Mouse (Mus musculus) fibroblast of lung, adult 2 months (primary cell): ENCODE measurements around the gene Lin7c.

Experiments used
- DNase-seq: peaks from one replicate; pipeline ENCODE4 v3.0.0-alpha.2; 2011; ENCODE audit warnings: low read depth

The Lin7c gene

DNA sequence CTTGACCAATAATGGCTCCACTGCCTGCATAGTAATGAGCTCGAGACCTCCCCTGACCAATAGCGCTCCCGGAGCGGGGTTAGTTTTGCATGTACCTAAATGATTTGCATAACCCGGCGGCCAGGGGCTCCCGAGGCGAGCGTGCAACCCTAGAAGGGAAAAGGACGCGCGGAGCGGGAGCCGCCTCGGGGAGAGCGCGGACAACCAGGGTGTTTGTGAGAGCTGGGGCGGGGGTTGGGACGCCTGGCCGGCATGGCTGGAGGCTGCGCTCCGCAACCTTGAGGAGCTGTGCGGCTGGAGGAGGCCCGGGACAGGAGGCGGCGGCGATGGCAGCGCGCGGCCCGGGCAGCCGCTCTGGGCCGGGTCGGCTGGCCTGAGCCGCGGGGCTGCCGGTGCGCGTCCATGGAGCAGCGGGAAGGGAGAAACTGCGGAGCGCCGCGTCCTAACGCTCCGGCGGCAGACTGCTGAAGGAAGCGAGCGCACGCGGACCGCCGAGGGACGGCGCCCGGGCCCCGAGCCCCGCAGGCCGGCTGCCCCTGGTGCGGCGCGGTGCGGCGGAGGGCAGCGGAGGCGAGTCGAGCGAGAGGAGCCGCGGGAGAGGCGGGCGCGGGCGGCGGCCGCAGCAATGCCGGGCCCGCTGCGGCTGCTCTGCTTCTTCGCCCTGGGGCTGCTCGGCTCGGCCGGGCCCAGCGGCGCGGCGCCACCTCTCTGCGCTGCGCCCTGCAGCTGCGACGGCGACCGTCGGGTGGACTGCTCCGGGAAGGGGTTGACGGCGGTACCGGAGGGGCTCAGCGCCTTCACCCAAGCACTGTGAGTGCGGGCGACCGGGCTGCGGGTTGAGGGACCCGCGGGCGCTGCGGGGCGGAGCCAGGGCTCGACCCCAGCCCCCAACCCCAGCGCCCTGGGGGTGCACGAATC lies 27.1 kb downstream of the Lin7c start, which contains the start of gene Lgr4:
TSS of gene Lgr4 (plus strand) at position 152 of the 918 bp plus-strand sequence.
- peak; percentile 91 for DNase-seq

DNA sequence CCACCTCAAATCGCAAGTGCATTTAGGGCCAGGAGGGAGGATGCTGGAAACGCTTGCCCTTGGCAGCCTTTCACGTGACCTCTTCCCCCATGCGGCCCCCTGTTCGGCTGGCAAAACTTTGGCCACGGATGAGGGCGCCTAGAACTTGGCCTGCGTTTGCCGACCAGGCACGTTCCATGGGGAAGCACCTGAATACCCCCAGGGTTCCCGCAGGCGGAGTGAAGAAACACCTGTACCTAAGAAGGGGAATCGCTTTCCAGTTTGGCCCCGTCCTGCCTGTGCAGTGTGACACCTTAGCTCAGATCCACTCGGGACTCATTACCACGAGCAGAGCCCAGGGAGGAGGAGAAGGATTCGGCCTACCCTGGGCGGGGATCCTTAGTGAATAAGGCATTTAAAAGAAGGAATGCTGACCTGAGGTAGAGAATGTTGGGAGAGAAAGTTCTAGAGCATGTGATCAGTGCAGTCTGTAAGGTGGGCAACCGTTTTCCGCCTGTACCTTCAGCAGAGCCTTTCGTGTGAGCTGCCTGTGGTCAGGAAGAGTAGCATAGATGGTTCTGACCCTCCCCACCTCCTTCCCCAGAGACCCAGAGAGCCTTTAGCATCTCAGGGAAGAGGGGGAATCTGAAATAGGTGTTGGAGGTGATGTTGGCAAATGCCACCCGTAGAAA lies 28.1 kb downstream of the Lin7c start:
- no peak for DNase-seq

DNA sequence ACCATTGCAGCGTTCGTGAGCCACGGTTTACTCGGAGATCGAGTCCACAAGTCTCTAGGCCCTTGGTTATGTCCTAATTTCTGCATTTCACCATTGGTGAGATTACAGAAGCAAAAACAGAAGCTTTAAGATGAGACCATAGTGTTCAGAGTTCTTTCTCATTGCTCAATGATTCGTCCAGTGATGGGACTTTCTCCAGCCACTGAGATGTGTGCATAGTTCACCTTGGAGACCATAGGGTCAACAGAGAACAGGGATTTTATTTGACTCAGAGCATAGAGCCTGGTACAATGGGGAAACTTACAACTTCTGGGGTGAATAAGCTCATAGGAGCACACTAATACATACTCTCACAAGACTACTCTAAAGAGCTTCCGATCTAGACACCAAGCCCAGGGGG lies 29.8 kb downstream of the Lin7c start:
- DNase-seq, result no peak

DNA sequence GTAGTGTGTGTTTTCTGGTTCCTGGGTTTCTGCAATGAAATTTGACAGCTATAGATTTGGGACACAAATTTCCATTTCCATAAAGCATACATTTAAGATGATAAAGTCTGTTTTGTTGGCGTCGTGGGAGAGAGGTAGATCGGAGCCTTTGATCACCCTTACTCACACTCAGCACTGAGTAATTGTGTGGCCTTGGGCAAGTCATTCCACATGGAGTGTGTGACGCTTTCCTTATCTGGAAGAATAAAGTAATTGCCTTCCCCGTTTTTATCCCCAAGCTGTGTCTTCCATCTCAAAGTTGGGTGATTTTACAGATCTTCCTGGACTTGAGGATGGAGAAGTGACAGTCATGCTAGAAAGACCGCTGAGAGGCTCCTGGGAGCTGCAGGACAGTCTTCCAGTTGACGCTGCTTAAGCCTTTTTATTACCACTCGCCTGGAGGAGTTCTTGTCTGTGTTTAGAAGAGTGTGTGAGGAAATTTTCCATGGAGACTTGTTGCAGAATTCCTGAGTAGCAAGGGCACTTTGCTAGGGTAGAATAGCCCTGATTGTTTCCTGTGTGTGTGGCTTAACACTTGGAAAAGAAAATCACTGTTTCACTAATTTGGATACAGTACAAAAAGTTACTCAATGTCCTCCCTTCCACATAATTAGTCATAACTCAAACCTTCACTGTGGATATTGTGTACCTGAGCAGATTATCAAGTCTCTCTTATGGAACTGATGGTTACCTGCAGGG lies 30.8 kb downstream of the Lin7c start:
- no peak for DNase-seq

DNA sequence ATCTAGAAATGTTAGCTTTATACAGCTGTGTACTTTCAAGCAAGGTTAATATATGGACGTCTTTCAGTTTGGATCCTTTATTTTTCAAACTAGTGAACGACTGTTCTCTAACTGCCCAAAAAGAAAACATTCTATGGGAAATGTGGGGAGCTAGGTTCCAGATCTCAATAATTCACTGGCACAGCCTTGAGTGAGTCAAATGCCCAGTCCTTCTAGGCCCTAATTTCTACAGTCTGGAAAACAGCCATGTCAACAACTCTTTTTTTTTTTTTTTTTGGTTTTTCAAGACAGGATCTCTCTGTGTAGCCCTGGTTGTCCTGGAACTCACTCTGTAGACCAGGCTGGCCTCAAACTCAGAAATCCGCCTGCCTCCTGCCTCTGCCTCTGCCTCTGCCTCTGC lies 31.7 kb downstream of the Lin7c start:
- DNase-seq, result no peak

DNA sequence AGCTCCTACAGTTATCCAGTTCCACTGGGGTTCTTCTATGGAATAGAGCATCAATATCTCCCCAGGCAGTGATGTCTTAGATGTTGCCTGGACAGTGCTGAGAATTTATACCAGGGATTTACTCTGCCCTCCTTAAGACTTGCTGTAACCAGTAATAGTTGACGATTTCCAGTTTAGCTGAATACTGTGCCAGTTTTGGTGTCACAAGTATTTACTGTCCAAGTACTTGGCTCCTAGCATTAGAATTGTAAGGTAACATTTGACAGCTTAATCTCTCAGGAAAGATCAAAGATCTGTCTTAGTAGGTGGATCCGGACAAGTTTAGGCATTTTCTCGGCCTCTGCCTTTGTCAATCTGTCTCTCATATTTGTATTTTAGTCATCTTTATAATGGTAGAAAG lies 32.4 kb downstream of the Lin7c start:
- DNase-seq, result no peak

DNA sequence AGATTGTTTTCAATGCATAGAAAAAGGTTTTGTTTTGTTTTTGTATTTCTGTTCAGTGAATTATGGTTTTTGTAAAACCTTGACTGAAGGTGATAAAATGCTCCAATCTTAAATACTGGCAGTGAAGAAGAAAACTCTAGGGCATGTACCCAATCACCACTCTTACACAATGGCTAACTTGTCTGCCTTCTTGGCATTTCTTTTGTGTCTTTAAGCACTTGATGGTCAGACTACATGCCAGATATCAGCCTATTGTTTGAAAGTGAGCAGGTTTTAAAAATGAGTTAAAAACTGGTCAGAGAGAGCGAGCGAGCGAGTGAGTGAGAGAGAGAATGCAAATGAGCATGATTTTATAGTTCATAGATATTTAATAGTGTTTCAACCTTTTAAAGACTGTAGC lies 33.3 kb downstream of the Lin7c start:
- no peak for DNase-seq

DNA sequence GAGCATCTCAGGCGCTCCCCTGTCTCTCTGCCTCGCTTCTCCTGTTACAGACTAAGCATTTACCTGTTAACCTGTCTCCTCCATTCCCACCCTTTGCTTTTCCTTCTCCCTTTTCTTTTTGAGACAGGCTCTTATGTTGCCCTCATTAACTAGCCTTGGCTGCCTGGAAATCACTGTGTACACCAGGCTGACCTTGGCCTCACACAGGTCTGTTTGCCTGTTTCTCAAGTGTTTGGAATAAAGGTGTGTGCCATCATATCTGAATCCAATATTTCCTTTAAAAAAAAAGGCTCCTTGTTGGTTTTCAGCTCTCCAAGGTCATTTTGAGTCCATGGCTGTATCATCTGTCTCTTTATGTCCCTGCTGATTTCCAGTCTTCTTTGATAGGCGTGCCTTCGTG lies 36.3 kb downstream of the Lin7c start:
- no peak for DNase-seq

DNA sequence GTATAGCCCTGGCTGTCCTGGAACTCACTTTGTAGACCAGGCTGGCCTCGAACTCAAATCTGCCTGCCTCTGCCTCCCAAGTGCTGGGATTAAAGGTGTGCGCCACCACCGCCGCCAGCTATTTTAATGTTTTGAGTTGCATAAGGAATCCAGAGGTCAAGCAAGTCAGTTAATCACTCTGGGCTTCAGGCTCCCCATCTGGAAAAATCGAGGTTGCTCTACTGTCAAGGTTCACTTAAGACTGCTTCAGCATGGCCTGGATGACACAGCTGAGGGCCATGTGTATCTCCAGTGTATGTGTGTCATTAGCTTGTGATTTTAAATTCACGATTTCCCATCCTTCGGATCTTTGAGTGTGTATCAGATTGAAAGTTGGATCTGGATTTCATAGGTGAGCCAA lies 36.8 kb downstream of the Lin7c start:
- no peak for DNase-seq

DNA sequence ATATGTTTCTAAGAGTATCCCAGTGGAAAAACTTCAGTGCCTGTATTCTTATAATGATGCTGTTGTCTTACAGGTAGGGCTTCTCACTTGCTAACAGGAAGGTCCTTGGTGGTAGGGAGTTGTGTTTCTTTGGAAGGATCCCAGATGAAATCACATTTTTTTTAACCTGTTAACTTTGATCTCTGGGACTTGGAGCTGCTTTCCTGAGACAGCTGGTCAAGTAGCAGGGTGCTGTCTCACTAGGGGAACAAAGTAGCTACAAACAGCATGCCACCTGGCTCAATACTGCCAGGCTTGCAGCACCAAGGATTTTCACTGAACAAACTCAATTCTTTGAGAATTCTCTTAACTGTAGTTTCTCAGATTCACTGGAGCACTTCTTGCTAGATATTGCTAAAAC lies 37.2 kb downstream of the Lin7c start:
- no peak for DNase-seq

DNA sequence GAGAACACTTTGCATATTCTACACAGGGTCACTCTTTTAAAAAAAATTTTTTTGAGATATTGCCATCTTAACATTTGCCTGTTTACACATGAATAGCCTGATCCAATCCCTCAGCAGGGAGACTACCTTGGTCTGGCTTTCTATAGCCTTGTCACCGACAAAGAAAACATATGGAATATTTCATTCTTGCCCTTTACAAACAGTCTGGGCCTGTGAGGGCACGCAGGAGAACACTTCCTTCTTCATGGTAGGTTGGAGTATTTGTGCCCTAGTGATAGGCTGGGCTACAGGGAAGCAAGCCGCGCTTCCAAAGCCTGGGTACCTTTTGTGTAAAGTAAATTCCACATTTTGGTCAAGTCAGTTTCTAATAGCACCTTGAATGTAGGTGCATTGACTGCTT lies 38.1 kb downstream of the Lin7c start:
- DNase-seq, result no peak

DNA sequence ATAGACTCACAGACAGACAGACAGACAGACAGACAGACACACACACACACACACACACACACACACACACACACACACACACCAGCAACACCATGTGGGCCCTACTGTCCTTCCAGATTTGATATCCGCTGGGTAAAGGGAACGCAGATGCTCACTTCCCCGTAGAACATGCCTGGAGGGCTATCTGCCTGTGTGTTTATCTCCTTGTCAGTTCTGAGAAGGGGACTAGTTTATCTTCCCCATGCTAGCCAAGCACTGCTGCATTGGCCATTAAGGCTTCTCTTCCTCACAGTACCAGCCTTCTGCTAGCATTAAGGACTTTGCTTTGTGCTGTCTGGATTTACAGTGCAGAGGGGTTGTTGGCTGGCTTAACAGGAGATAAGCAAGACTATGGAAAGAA lies 38.6 kb downstream of the Lin7c start:
- no peak for DNase-seq

DNA sequence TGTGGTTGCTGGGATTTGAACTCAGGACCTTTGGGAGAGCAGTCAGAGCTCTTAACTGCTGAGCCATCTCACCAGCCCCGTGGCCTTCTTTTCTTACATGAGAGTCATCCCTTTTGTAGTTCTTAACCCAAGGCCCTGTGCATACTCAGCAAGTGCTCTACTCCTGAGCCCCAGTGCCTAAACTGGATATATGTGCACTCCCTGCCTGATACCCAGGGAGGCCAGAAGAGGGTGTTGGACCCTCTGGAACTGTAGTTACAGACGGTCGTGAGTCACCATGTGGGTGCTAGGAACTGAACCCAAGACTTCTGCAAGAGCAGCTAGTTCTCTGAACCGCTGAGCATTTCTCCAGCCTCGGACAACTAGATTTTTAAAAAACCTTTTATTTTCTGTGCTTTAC lies 39.7 kb downstream of the Lin7c start:
- DNase-seq, result no peak

DNA sequence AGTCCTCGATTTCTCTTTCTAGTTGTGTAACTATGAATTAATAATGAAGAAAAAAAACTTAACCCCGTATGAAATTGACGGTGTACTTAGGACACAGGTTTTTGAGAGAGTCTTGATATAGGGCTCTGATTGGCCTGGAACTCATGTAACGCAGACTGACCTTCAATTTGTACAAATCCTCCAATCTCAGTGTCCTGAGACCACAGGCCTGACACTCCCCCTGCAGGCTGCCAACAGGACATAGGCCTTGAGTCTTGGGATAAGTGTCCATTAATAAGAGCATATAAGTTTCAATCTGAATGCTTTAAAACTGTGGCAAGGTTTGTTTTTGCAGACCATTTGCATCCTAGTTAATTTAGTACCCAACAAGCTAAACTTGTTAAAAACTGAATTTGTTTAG lies 40.1 kb downstream of the Lin7c start:
- DNase-seq, result no peak

DNA sequence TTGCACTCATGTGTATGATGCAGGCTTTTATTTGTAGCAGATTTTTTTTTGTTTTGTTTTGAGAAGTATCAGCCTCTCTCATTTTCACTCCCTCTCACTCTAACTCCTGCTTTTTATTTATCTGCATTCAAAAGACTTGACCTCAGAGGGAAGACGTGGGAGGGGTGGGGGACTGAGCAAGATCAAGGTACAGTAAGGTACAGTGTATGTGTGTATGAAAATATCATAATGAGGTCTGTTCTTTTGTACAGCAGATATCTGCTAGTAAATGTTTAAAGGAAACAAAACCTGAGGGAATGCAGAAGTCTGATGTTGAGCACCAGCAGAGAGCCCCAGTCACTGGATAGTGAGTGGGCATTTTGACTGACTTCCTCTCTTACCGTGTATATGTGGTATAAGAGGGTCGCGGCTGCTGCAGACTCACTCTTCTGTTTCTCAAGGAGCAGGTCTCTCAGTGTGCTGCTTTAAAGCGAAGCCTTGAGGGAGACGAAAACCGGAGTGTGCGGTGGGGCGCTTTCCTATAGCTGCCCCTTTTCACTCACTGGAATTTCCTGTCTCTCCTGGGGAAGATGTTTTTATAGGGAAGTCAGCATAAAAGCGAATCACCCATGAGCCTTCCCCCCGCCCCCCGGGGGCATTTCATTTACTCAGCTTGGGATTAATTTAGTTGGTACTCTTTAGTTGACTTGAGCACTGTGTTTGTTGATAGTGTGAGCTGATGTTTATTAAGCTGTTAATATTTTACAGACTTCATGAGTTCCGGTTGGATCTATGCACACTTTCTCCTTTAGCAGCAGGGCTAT lies 41.5 kb downstream of the Lin7c start:
- no peak for DNase-seq

DNA sequence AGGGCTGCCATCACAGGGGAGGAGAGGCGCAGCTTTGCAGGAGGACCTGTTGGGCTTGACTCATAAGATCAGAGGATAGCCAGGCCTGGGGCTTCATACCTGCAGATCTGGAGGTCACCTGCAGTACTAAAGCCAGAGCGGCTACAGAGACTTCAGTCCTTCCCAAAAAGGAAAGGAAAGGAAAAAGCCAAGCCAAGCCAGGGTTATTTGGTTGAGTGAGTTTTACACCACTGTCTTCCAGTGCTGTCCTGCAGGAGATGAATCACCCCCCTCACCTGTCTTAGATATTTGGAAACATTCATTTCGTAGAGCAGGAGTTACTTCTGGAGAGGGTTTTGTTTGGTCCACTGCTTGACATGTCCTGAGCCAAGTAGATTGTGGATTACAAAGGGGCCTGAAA lies 42.5 kb downstream of the Lin7c start:
- no peak for DNase-seq

DNA sequence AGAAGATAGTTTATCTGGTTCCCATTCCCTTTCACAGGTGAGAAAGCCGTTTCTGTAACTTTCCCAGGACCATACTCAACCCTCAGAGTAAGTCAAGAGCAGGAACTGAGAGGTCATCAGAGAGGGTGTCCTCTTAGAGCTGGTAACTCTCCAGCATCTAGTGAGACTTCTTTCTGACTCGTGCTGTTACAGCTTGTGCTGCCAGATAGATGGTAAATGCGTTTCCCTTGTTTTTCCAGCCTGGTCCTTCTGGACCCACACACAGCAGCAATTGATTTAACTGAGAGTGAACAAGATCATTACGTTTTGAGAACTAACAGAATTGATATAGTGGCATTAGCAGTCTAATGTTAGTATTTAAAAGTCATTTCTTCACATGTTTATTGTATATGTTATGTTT lies 43.4 kb downstream of the Lin7c start:
- no peak for DNase-seq

DNA sequence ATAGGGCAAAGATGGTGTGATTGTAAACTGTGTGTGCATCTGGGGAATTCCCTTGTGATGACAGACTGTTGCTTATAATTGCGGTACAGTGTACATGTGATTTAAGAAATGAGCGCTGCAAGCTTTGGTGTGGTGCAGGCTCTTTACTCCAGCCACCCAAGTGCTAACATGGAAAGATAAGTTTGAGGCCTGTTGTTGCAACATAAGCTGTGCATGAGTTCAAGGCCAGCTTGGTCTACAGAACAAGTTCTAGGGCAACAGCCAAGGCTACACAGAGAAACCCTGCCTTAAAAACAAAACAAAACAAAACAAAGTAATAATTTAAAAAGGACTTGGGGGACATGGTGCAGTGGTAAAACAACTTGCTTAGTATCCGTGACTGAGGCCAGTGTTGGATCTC lies 44.5 kb downstream of the Lin7c start:
- no peak for DNase-seq

DNA sequence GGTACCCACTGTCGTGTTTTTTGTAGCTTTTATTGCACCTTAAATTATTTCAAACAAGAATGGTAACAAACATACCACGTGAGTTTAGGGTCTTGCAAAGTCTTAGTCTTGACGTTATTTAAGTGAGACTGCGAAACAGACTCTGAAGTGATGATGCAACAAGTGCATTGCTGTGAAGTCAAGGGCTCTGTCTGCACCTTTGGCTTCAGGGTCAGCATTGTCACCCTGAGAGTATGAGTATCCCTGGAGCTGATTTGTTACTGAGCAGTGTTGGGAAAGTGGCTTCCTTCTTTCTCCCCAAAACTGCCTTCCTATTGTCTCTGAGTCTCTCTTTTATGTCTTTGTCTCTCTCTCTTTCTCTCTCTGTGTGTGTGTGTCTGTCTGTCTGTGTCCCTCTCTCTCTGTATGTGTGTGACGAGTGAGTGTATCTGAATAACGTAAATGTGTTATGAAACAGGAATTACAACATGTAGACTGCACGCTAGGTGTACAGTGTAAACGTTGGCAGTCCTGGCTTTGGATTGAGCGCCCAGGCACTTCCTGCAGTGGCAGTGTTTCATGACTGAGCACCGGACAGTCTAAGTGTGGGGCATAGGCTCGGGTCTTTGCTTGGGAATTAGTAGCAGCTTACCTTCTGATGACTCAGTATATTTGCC lies 45.2 kb downstream of the Lin7c start:
- no peak for DNase-seq

DNA sequence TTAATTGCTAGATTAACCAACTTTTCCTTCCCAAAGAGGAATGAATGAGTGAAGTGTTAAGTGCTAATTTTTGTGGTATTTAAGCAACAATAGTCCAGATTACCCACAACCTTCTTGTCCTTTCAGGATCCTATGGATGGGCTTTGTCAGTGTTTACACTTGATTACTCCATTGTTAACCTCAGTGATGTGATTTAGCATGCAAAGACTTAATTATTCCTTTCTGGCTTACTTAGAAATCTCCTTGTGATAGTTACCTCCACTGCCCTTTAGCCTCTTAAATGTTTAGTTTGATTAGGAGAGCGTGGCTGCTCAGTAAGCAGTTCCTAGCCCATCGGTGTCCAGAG lies 45.7 kb downstream of the Lin7c start:
- no peak for DNase-seq

DNA sequence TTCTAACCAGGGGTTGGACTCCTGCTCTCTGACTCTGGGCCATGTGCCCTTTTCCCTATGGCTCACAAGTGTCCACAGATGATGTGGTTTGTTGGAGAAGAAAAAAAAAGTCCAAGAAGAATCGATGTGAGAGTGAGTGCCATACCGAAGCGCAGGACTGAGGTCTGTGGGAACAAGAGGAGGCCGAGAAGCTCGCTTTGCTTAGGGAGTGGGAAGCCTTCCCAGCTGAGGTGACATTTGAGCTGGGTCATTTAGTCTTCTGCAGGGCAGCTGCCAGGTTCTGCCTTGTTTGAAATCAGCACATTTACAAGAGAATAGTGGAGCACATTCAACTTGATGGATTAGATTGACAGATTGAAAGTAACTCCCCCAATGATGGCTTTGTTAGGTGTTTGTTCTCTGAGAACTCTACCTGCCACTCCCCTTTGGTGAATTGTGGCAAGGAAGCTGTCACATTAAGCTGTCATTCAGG lies 51.4 kb downstream of the Lin7c start:
- DNase-seq, result no peak
